Mouse (Mus musculus) olfactory bulb, adult 2 months (tissue): ENCODE data around the gene Rora. TPM values are rescaled to one million over a fixed set of nuclear protein-coding genes. Genes with fewer than 3 reads are reported as not detected.

ENCODE experiments used
- H3K27ac ChIP-seq: fragments of 200-500 bp; 2 replicates; pipeline ENCODE4 v1.5.1; 2012; ENCODE audit warnings: low read depth, low read length; ENCODE audit not compliant: insufficient read depth
- H3K4me1 ChIP-seq: fragments of 200-500 bp; 2 replicates; pipeline ENCODE4 v1.6.1; 2012; ENCODE audit warnings: low read length; ENCODE audit not compliant: control insufficient read depth, insufficient read depth
- H3K4me3 ChIP-seq: fragments of 200-500 bp; 2 replicates; pipeline ENCODE4 v1.5.1; 2012; ENCODE audit warnings: mild to moderate bottlenecking, low read depth, low read length, moderate library complexity; ENCODE audit not compliant: insufficient read depth
- CTCF ChIP-seq: fragments of 200-500 bp; IDR thresholded peaks from 2 replicates; pipeline ENCODE4 v1.5.1; 2012; ENCODE audit warnings: low read depth, mild to moderate bottlenecking, low read length, moderate library complexity; ENCODE audit not compliant: insufficient read depth
- POLR2A ChIP-seq: fragments of 200-500 bp; IDR thresholded peaks from 2 replicates; pipeline ENCODE4 v1.6.1; 2012; ENCODE audit warnings: mild to moderate bottlenecking, low read depth, low read length, moderate library complexity; ENCODE audit not compliant: insufficient read depth
- WGBS: fragments of 180-500 bp; shearing (Covaris S2); methylation state at CpG from one replicate; pipeline ENCODE4 v1.1.7; 2018; 5-methylcytosine and 5-hydroxymethylcytosine counted together
- polyA plus RNA-seq: library from polyadenylated mRNA; stranded (reverse); fragments of >200 nt; gene quantifications from 2 replicates; pipeline ENCODE4 v1.2.4, GENCODE M21; 2012; ENCODE audit warnings: low replicate concordance; ENCODE audit not compliant: missing spikeins, insufficient read depth, insufficient read length

The Rora gene
- polyA plus RNA-seq, 1 experiment = not detected

GRCm38 (mm10) chr9:68835037-68835649 is 181.6 kb downstream of the Rora start:
- WGBS = 91% methylated on average over 7 of the region's 7 CpGs
- TF ChIP-seq CTCF = no peak
- TF ChIP-seq POLR2A = no peak
- Histone ChIP-seq H3K4me1 (no peaks in the 10 kb centered on the region), H3K4me3 (no peak overlapping the region), H3K27ac (no peak overlapping the region)

- H3K4me3 ChIP-seq = no peak overlapping the region
- WGBS = 47% methylated on average over 16 of the region's 16 CpGs
- no peak overlapping the region for H3K27ac ChIP-seq
- H3K4me1 ChIP-seq = peaks cover 3% of the 10 kb centered on the region; the same call in 1 of the 2 replicates
- TF ChIP-seq POLR2A = no peak
- TF ChIP-seq CTCF = no peak
Measured at GRCm38 (mm10) chr9:68842134-68842892, 188.7 kb downstream of the Rora start.

GRCm38 (mm10) chr9:68845556-68845955 is 192.0 kb downstream of the Rora start:
- 65% methylated on average over 2 of the region's 2 CpGs for WGBS
- Histone ChIP-seq H3K4me3 (no peak overlapping the region), H3K4me1 (peaks cover 3% of the 10 kb centered on the region; the same call in 1 of the 2 replicates), H3K27ac (no peak overlapping the region)
- no peak for TF ChIP-seq CTCF
- TF ChIP-seq POLR2A = no peak

GRCm38 (mm10) chr9:68850321-68850720 is 196.7 kb downstream of the Rora start:
- Histone ChIP-seq H3K27ac (no peak overlapping the region), H3K4me1 (no peaks in the 10 kb centered on the region), H3K4me3 (no peak overlapping the region)
- 45% methylated on average over 5 of the region's 5 CpGs for WGBS
- TF ChIP-seq CTCF = no peak

GRCm38 (mm10) chr9:68852201-68852600 is 198.6 kb downstream of the Rora start:
- Histone ChIP-seq H3K4me3 (no peak overlapping the region), H3K27ac (no peak overlapping the region), H3K4me1 (no peaks in the 10 kb centered on the region)
- WGBS = 76% methylated on average over 4 of the region's 4 CpGs
- no peak for TF ChIP-seq CTCF
- TF ChIP-seq POLR2A = no peak

GRCm38 (mm10) chr9:68852934-68853333 is 199.3 kb downstream of the Rora start:
- Histone ChIP-seq H3K27ac (no peak overlapping the region), H3K4me1 (no peaks in the 10 kb centered on the region), H3K4me3 (no peak overlapping the region)
- WGBS = 88% methylated on average over 2 of the region's 2 CpGs
- TF ChIP-seq POLR2A (no peak), CTCF (no peak)

GRCm38 (mm10) chr9:68859500-68859899 is 205.9 kb downstream of the Rora start:
- Histone ChIP-seq H3K4me1 (no peaks in the 10 kb centered on the region), H3K4me3 (no peak overlapping the region), H3K27ac (no peak overlapping the region)
- TF ChIP-seq POLR2A = no peak
- TF ChIP-seq CTCF = no peak
- 93% methylated on average over 2 of the region's 2 CpGs for WGBS

- TF ChIP-seq CTCF = no peak
- TF ChIP-seq POLR2A = no peak
- H3K4me3 ChIP-seq = no peak overlapping the region
- 59% methylated on average over 4 of the region's 4 CpGs for WGBS
- H3K27ac ChIP-seq = no peak overlapping the region
- no peaks in the 10 kb centered on the region for H3K4me1 ChIP-seq
Measured at GRCm38 (mm10) chr9:68866317-68866716, 212.7 kb downstream of the Rora start.

GRCm38 (mm10) chr9:68873838-68874237 is 220.3 kb downstream of the Rora start:
- Histone ChIP-seq H3K4me1 (no peaks in the 10 kb centered on the region), H3K27ac (no peak overlapping the region), H3K4me3 (no peak overlapping the region)
- TF ChIP-seq CTCF = no peak
- no peak for TF ChIP-seq POLR2A
- 87% methylated on average over 4 of the region's 4 CpGs for WGBS
